In genomic region chr1:162286910-162287309, GRCm38 (mm10) we compare ENCODE assay signal across 9 mouse cellular contexts.
DNase-seq lines count a peak whose midpoint lies in the region; ATAC-seq and TF ChIP-seq lines count a peak whose summit lies in the region.
"Had no signal": no experiment of that assay in that cellular context is flagged by ENCODE, and none has a peak within 500 bp of the region (broad histone marks: within the 10 kb centered on the region; RNA-seq: fewer than 3 reads in every experiment).

No protein-coding gene starts in this region.

- no peaks in the 10 kb centered on the region for H3K36me3 ChIP-seq in forebrain, postnatal 0 days (ENCODE audit: insufficient read depth)
- H3K36me3 ChIP-seq in forebrain, embryonic 12.5 days (replicated peaks) = no peaks in the 10 kb centered on the region
- no peaks in the 10 kb centered on the region for H3K36me3 ChIP-seq in limb, embryonic 11.5 days (ENCODE audit: control insufficient read depth, insufficient read depth, low read length)

- peak; percentile 20; the same call in 1 of the 2 replicates for TF ChIP-seq CTCF in forebrain, postnatal 0 days (IDR thresholded peaks at IDR 0.05; ENCODE audit: low read depth)

- H3K4me1 ChIP-seq in forebrain, postnatal 0 days (ENCODE audit: insufficient read depth) = no peaks in the 10 kb centered on the region
- H3K4me1 ChIP-seq in forebrain, embryonic 12.5 days = 0 out of 2 replicates have a peak, but pooled peaks cover 3% of the 10 kb centered on the region
- peaks cover 9% of the 10 kb centered on the region; the same call in 1 of the 2 replicates for H3K4me1 ChIP-seq in limb, embryonic 11.5 days (ENCODE audit: control insufficient read depth, insufficient read depth, low read length)
- H3K4me1 ChIP-seq: megakaryocyte, embryonic 14.5 days had no signal

- no peak overlapping the region for H3K4me3 ChIP-seq in forebrain, postnatal 0 days (ENCODE audit: low read depth, low read length)
- H3K4me3 ChIP-seq in forebrain, embryonic 12.5 days (replicated peaks) = no peak overlapping the region
- no peak overlapping the region for H3K4me3 ChIP-seq in limb, embryonic 11.5 days (ENCODE audit: low read depth, low read length)
- H3K4me3 ChIP-seq: megakaryocyte, embryonic 14.5 days had no signal

- H3K9ac ChIP-seq in forebrain, postnatal 0 days = no peak overlapping the region
- no peak overlapping the region for H3K9ac ChIP-seq in forebrain, embryonic 12.5 days
- no peak overlapping the region for H3K9ac ChIP-seq in limb, embryonic 11.5 days (ENCODE audit: low read length)

- no peaks in the 10 kb centered on the region for H3K27me3 ChIP-seq in forebrain, postnatal 0 days (ENCODE audit: insufficient read depth, low read length)
- H3K27me3 ChIP-seq in forebrain, embryonic 12.5 days = no peaks in the 10 kb centered on the region
- H3K27me3 ChIP-seq in limb, embryonic 11.5 days (ENCODE audit: control insufficient read depth, insufficient read depth, low read length) = no peaks in the 10 kb centered on the region

- ATAC-seq in forebrain, postnatal 0 days = no peak
- no peak for ATAC-seq in forebrain, embryonic 12.5 days (ENCODE audit: low FRiP score)
- no peak for ATAC-seq in limb, embryonic 11.5 days (ENCODE audit: insufficient number of reproducible peaks, low FRiP score, low TSS enrichment, low read depth)

- no peak overlapping the region for H3K27ac ChIP-seq in forebrain, postnatal 0 days (ENCODE audit: low read depth, low read length)
- H3K27ac ChIP-seq in forebrain, embryonic 12.5 days = no peak overlapping the region
- H3K27ac ChIP-seq in limb, embryonic 11.5 days (replicated peaks; ENCODE audit: low read depth, low read length) = no peak overlapping the region

- DNase-seq in forebrain, postnatal 0 days = no peak
- peak; percentile 16 for DNase-seq in right cerebral cortex, postnatal 4 days
- DNase-seq in right cerebral cortex, postnatal 10 days (ENCODE audit: low spot score in 2 of 2) = no peak
- DNase-seq in limb, embryonic 11.5 days (ENCODE audit: low spot score) = peak; percentile 37
- peak; percentile 52 for DNase-seq in thymus, postnatal 4 days
- DNase-seq in right cerebral cortex, adult 2 months (ENCODE audit: low spot score in 2 of 2) = no peak
- DNase-seq in neural tube, embryonic 10.5 days (ENCODE audit: extremely low spot score, low spot score) = no peak

- H3K4me2 ChIP-seq in forebrain, postnatal 0 days (ENCODE audit: low read depth) = no peak overlapping the region
- H3K4me2 ChIP-seq in forebrain, embryonic 12.5 days = no peak overlapping the region
- H3K4me2 ChIP-seq in limb, embryonic 11.5 days (ENCODE audit: low read depth, severe bottlenecking) = no peak overlapping the region

- WGBS in forebrain, postnatal 0 days = 50% methylated on average over 6 of the region's 6 CpGs
- WGBS in forebrain, embryonic 12.5 days = 50% methylated on average over 6 of the region's 6 CpGs
- 54% methylated on average over 6 of the region's 6 CpGs for WGBS in limb, embryonic 11.5 days

- H3K9me3 ChIP-seq in forebrain, postnatal 0 days (ENCODE audit: low read length) = no peaks in the 10 kb centered on the region
- no peaks in the 10 kb centered on the region for H3K9me3 ChIP-seq in forebrain, embryonic 12.5 days
- H3K9me3 ChIP-seq in limb, embryonic 11.5 days (ENCODE audit: control insufficient read depth, low read length) = no peaks in the 10 kb centered on the region
- H3K9me3 ChIP-seq: megakaryocyte, embryonic 14.5 days had no signal

Comparison
In these comparisons a context has a peak if more than half of its experiments do, and no peak if none do; other contexts are left out.
1. DNase-seq: peak in right cerebral cortex, postnatal 4 days (single experiment), limb, embryonic 11.5 days (single experiment) and thymus, postnatal 4 days (single experiment); none in forebrain, postnatal 0 days (single experiment), right cerebral cortex, postnatal 10 days (0 of 2), right cerebral cortex, adult 2 months (0 of 2) and neural tube, embryonic 10.5 days (single experiment).